Mouse (Mus musculus): ENCODE data around the gene Arf5.

- TF ChIP-seq CTCF (IDR thresholded peaks at IDR 0.05; ENCODE audit: low read depth, low read length) (no peak), POLR2A (IDR thresholded peaks at IDR 0.05; ENCODE audit: borderline replicate concordance, low read depth, low read length) (no peak)
Measured at GRCm38 (mm10) chr6:28471284-28472035, 48.1 kb downstream of the Arf5 start.

Measured in bone marrow macrophage, adult 2 months (primary cell).